Mouse (Mus musculus) gastrocnemius, adult 8-10 months (tissue): Measurements from ENCODE around the gene Ttc28. TPM values are rescaled to one million over a fixed set of nuclear protein-coding genes. Genes with fewer than 3 reads are reported as not detected.
A peak's percentile ranks its signal among the peaks of the same experiment; 100 is the strongest.
"Not testable (repeated sequence)": the region's sequence is repeated elsewhere in the genome, so short reads cannot be mapped to it uniquely, and the experiment has no call there.

ENCODE experiments used
- DNase-seq, 2 experiments: peaks; one replicate each; pipeline ENCODE4 v3.0.0; 2022; ENCODE audit warnings: low spot score in 2 of 2
- total RNA-seq, 4 experiments: library from RNA; stranded (reverse); gene quantifications; 2 replicates each; pipeline ENCODE4 v1.2.4; 2022

The Ttc28 gene
- total RNA-seq, 4 experiments from 2014 or later: 14.9 to 18.9 (median 15.9) TPM

DNA sequence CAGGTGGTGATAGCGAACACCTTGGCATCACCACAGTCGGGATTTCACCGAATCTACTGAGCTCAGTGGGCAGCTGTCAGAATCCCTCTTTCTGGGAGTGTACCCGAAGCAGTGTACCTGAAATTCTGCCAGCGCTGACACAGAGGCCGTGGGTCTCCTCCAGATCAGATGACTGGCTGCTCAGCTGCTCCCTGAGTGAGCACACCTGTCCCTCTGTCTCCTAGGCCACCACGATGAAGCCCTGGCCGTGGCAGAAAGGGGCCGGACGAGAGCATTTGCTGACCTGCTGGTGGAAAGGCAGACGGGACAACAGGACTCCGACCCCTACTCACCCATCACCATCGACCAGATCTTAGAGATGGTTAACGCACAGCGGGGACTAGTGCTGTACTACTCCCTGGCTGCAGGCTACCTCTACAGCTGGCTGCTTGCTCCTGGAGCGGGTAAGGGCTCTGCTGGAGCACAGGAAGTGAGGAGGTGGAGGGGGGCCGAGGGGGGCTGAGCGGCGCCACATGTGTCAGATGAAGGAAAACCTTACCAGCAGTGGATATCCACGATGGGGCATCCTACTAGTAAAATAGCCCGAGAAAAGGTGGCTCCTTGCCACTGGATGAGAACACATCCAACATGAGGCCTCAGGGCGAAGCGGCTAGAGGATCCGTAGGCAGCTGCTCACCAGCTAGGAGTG lies 353.6 kb downstream of the Ttc28 start:
- DNase-seq: no peak

- peak; percentile 23 to 57 for DNase-seq
Observed at GRCm38 (mm10) chr5:111235131-111235530, 355.5 kb downstream of the Ttc28 start.

DNA sequence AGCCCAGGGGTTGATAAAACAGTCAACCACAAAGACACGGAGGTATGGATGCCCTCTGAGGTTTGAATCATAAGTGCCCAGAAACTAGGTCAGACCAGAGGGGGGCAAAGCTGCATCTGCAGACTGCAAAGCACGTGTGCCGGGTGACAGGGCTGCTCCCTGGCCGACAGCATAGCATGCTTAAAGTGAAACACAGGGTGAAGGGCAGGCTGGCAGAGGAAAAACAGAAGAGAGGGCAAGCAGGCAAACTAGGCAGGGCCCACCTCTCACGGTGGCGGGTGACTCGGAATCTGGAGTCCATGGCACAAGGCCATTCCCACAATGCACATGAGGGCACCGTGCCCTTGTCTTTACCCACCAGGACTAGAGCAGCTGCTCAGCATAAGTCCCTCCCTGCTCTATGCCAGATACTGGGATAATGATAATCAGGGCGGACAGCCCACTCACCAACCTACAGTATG lies 357.6 kb downstream of the Ttc28 start:
- no peak for DNase-seq

DNA sequence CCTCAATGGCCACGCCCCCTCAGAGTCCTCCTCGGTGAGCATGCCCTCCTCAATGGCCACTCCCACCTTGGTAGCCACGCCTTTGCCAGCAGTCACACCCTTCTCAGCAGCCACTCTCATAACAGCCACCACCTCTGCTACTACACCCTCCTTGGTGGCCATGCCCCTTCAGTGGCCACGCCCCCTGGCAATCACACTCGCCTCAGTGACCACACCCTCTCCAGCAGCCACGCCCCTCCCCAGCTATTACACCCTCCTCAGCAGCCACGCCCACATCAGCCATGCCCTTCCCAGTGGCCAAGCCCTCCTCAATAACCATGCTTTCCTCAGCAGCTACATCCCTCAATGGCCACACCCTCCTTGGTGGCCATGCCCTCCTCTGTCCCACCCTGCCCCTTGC lies 359.6 kb downstream of the Ttc28 start:
- no peak for DNase-seq

DNA sequence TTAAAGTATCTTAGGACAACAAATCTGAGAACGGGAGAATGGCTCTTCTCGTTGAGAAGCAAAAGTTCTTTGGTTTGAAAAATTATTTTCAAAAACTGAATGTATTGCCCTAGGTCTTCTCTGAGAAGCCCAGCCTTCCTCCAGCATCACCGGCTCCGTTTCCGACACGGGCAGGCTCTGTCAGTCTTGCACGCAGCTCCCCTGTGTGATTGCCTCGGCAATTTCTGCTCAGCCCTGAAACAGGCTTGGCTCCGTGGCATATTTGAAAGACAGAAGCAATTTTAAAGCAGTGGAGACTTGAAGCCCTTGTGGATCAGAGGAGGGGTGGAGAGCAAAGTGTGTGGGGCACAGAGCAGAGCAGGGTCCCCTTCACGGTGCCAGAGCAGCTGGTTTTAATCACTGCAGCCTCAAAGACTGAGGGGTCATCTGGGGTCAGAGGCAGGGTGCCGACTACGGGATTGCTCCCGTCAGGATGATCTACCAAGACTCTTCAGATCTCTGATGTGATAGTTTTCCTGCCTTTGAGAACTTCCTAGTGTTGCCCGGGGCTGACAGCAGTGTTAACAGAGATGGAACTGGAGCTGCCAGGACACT lies 363.9 kb downstream of the Ttc28 start:
- DNase-seq: no peak

- DNase-seq: no peak
Observed at GRCm38 (mm10) chr5:111244061-111244460, 364.5 kb downstream of the Ttc28 start.

DNA sequence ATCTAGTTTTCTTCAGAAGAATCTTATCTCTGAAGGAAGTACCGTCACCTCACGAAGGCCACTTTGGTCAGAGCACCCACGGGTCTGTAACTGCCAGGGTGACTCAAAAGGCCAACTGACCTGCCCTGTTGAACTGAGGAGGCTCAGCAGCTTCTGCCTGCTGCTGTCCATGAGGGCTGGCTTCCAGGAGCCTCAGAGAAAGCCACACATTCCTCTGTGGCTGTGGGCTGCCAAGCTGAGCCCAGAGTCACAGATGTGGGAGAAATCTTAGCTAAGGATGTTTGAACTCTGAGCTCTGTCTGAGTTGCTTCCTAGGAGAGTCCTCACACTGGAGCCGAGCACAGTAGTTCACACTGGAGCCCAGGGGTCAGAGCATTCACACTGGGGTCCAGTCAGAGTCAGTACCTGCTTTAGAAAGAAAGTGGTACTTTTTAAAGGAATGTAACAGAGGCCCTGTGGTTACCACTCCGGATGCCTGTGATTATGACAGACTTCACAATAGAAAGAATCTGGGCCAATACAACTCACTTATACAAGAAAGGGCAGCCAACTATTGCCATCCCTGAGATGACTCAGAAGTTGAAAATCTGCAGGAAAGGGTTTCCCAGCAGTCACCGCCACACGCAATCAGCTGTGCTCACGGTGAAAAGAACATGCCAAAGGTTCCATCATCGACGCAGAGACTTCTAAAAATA lies 368.1 kb downstream of the Ttc28 start:
- peak in 1 of 2 experiments; percentile 24 for DNase-seq

GRCm38 (mm10) chr5:111252147-111252546 lies 372.5 kb downstream of the Ttc28 start:
- DNase-seq: no peak

- DNase-seq: no peak
Observed at GRCm38 (mm10) chr5:111254362-111254761, 374.8 kb downstream of the Ttc28 start.

DNA sequence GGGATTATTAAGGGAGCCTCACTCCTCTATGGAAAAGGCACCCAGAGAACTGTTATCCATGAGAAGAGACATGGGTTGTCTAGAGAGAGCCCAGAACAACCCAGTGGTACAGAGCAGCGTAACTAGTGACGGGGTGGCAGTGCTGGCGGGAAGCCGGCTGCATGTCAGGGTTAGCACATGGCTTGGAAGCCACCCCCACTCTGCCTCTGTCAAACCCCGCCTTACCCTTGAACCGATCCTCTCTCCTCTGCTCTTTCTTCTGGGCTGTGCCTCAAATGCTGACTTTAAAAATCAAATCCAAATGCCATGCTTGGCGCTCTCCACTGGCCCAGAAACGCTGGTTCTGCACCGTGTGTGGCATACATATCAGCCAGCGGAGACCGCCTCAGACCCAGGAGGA lies 375.2 kb downstream of the Ttc28 start:
- no peak for DNase-seq

- no peak for DNase-seq
Observed at GRCm38 (mm10) chr5:111256181-111256580, 376.6 kb downstream of the Ttc28 start.

DNA sequence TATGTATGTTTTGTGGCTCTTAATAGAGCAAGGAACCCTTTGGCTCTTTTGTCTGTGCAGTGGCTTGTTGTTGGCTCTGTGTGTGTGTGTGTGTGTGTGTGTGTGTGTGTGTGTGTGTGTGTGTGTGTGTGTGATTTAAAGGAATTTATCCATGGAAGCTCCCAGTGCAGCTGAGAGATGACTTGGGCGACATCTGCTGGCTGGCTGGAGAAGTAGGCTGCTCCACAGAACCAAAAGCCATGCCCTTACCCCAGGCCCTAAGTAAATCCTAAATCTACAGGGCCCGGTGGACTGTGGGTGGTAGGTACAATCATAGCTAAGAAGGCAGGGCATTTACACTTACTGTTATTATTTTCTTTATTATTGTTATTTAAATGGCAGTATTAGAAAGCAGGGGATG lies 377.5 kb downstream of the Ttc28 start:
- DNase-seq: peak in 1 of 2 experiments; percentile 42

- DNase-seq: not testable (repeated sequence)
Observed at GRCm38 (mm10) chr5:111261162-111261561, 381.6 kb downstream of the Ttc28 start.

DNA sequence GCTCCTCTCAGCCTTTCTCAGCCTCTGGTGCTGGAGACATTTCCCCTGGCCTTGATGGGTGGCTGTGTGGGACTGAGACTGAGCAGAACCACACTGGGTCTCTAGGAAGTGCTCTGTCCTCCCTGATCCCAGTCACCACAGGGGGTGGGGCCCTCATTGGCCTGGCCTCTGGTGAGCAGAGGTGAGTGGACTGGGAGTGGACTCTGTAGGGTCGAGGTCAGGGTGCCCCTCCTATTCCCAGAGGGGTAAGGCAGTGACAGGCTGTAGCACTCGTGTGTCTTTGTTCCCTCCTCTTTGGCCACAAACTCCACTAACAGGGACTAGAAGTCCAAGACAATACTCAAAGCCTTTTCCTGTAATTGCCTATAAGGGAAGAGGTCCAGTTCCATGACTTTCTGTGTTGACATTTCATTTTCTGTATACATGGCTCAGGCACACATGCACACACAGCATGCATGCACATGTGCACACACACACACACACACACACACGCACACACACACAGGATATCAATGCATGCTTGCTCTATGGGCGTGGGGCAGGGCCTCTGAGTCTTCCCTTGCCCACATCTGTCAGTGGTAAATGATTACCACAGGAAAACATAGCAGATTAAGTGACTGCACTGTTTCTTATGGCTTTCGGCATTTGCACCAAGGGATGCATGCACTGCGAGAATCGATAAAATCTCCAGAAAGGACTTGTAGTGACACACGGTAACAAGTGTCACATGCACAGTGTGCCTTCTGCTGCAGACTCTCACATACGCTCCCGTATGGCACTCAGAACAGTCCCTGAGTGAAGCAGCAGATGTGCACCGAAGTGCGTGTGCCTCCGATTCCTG lies 382.4 kb downstream of the Ttc28 start:
- no peak for DNase-seq

DNA sequence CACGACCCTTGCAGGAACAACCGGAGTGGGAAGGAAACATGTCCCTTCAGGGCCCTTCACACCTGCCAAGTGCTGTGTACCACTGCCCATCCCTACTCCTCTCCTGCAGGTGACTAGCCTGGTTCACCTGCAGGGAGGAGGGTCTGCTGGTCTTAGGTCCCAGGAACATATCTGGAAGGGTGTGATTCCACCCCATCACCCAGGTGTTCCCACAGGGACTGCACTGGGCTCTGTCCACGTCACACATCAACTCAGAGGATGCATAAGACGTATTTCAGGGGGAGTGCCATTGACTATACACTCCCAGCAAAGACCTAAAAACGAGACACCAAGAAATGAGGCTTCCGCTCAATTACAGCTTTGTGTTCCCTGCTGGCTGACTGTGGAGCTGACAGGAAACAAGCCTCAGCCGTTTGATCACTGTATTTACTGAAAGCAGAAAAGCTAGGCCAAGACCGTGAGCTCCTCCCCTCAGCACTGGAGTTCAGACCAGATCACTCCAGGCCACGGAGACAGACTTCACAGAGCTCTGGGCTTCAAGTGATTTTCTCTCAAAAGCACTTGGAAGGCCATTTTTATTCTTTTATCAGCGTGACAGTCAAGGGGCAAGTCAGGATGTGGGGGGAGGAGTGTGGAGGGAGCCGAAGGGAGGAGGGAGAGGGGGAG lies 383.1 kb downstream of the Ttc28 start:
- DNase-seq: no peak

DNA sequence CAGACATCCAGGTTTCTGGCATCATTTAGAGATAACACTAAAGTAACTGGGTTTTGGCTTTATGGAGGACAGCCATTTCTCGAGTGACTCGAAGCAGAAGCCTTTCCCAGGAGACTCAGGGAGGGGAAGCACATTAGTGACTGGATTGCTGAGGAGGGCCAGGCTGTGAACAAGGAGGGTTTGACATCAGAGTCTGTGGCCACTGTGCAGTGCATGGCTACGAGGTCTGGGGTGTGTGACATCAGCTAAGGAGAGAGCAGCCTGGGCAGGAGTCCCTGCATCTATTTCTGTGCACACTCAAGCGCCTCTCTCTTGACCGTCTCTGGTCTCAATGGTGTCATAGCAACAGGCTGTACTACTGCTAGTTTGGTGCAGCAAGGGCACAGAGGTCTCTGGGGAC lies 383.8 kb downstream of the Ttc28 start:
- DNase-seq: no peak

GRCm38 (mm10) chr5:111264488-111264887 lies 384.9 kb downstream of the Ttc28 start:
- DNase-seq: no peak

DNA sequence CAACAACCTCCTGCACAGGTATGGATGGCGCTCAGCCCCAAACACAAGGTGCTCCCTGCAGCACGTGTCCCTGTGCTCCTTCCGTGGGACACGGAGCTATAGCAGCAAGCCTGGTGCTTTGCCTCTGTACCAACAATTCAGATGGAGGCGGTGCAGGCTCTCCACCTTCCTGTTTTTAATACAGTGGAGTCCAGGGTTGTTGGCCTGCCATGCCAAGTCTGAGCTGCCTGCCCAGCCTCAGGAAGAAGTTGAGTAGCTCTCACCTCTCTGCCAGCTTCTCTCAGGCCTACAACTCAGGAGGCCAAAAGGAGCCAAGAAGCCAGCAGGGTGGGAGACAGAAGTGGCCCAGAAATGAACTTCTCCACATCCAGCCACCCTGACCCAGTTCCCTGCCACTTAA lies 387.1 kb downstream of the Ttc28 start:
- DNase-seq: no peak

GRCm38 (mm10) chr5:111267100-111267499 lies 387.5 kb downstream of the Ttc28 start:
- no peak for DNase-seq

DNA sequence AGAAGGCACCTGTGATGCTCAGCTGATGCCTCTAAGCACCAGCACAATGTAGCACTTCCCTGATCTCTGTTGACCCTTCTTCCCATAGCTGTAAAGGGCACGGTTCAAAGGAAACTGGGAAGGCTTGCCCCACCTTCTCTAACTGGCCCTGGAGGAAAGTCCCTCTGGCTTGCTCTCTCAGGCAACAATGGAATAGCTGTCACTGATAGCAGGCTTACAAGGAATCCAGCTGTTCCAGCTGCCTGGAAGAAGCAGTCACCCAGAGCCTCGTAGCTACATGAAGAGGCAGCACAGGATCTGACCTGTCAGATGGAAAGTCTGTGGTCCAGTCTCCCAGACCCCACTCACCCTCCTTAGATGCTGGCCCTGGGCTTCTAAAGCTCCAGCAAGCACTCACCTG lies 389.2 kb downstream of the Ttc28 start:
- no peak for DNase-seq

DNA sequence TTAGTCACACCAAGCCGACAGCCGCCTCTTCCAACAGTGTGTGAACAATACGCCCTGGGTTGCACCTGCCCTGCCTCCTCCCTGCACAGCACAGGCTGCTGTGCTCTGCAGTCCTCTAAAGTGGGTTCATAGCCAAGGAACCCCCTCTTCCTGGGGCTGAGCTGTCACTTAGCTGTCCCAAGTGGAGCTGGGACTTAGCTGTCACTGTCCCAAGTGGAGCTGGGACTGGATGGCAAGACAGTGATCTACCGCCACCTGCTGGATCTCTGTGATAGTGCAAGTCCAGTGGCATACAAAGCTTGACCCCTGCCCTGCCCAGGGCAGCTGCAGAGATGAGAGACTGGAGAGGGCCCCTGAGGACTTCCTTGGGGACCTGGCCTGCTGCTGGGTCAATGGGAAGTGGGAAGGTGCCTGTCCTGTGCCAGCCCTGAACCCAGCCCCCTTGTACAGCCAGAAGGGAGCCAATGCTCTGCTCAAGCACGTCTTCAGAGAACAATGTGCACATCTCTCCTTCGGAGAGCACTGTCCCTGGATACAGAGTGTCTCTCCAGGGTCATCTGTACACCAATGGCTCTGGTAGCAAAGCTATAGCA lies 390.1 kb downstream of the Ttc28 start:
- DNase-seq: peak; percentile 56 to 63
